Mouse (Mus musculus): ENCODE data around the gene Uvssa. TPM values are rescaled to one million over a fixed set of nuclear protein-coding genes. Genes with fewer than 3 reads are reported as not detected.

Gene Uvssa
- polyA plus RNA-seq, 1 experiment = 15.0 TPM

DNA sequence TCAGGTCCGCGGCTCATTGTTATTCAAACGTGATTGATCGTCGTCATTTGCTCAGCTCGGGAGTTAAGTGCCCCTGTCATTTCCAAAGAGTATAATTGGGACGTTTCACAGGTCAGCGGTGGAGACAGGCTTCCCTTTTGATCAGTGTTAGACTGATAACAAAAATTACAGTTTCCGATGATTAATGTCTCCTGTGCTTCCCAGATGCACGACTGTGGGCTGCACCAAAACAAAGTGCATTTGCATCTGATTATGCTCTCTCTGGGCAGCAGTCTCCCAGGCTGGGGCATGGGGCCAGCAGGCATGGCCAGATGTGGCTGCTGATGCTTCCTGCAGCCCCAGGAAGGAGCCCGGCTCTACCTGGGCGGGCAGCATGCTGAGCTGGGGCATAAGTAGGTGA lies 22.5 kb downstream of the Uvssa start:
- H3K27ac ChIP-seq (ENCODE audit: insufficient read depth, low read length) = no peak overlapping the region
- H3K4me3 ChIP-seq (ENCODE audit: insufficient read depth, low read length) = no peak overlapping the region
- H3K4me1 ChIP-seq (ENCODE audit: control insufficient read depth, insufficient read depth, low read length) = no peaks in the 10 kb centered on the region
- TF ChIP-seq POLR2A (IDR thresholded peaks at IDR 0.05; ENCODE audit: low read depth, low read length) (no peak), CTCF (IDR thresholded peaks at IDR 0.05; ENCODE audit: borderline replicate concordance, insufficient read depth, low read length) (no peak)

- Histone ChIP-seq H3K4me1 (ENCODE audit: control insufficient read depth, insufficient read depth, low read length) (no peaks in the 10 kb centered on the region), H3K4me3 (ENCODE audit: insufficient read depth, low read length) (no peak overlapping the region), H3K27ac (ENCODE audit: insufficient read depth, low read length) (no peak overlapping the region)
- TF ChIP-seq CTCF (IDR thresholded peaks at IDR 0.05; ENCODE audit: borderline replicate concordance, insufficient read depth, low read length) (no peak), POLR2A (IDR thresholded peaks at IDR 0.05; ENCODE audit: low read depth, low read length) (no peak)
These were observed 42.0 kb downstream of the Uvssa start for GRCm38 (mm10) chr5:33420313-33420712.

DNA sequence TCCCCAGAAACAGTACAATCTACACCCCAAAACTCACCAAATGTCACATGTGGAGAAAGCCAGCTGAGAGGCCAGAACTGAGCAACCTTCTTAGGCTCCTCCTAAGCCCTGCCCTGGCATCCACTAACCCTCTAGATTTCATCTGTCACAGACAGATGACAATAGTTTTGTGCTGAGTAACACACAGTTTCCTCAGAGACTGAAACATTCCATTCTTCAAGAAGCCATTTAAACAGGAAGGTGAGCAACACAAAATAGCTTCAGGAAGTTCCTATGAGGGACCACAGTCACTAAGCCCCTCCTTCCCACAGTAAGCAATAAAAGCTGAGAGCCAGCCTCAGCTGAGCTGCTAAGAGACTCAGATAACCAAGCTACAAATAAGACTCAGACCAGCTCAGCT lies 49.1 kb downstream of the Uvssa start:
- TF ChIP-seq CTCF (IDR thresholded peaks at IDR 0.05; ENCODE audit: borderline replicate concordance, insufficient read depth, low read length) (no peak), POLR2A (IDR thresholded peaks at IDR 0.05; ENCODE audit: low read depth, low read length) (no peak)
- Histone ChIP-seq H3K4me1 (ENCODE audit: control insufficient read depth, insufficient read depth, low read length) (no peaks in the 10 kb centered on the region), H3K27ac (ENCODE audit: insufficient read depth, low read length) (no peak overlapping the region), H3K4me3 (ENCODE audit: insufficient read depth, low read length) (no peak overlapping the region)

DNA sequence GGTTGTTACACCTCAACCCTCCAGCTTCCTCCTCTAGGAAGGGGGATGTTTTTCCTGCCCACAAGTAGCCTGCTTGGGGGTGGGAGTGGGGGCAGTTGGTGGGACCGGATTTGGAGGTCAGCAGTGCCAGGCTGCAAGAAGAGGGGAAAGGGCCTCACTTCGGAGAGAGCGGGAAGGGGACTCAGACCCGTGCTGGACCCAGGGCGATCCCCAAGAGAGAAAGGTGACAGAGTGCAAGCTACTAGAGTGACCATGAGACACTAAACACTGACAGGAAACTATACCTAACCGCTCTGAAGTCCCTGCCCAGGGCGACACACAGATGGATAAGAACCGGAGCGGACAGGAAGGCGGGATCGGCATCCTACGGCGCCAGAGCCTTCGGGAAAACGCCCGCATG lies 51.8 kb downstream of the Uvssa start:
- no peak overlapping the region for H3K27ac ChIP-seq (ENCODE audit: insufficient read depth, low read length)
- TF ChIP-seq POLR2A (IDR thresholded peaks at IDR 0.05; ENCODE audit: low read depth, low read length) = no peak
- TF ChIP-seq CTCF (IDR thresholded peaks at IDR 0.05; ENCODE audit: borderline replicate concordance, insufficient read depth, low read length) = no peak
- no peak overlapping the region for H3K4me3 ChIP-seq (ENCODE audit: insufficient read depth, low read length)

GRCm38 (mm10) chr5:33430511-33431172 lies 52.3 kb downstream of the Uvssa start:
- H3K27ac ChIP-seq (ENCODE audit: insufficient read depth, low read length) = no peak overlapping the region
- 0 out of 2 replicates have a peak, but pooled peaks cover 5% of the 10 kb centered on the region for H3K4me1 ChIP-seq (ENCODE audit: control insufficient read depth, insufficient read depth, low read length)
- TF ChIP-seq POLR2A (IDR thresholded peaks at IDR 0.05; ENCODE audit: low read depth, low read length) = no peak
- no peak for TF ChIP-seq CTCF (IDR thresholded peaks at IDR 0.05; ENCODE audit: borderline replicate concordance, insufficient read depth, low read length)
- no peak overlapping the region for H3K4me3 ChIP-seq (ENCODE audit: insufficient read depth, low read length)

More for the DNA sequence above, 51.8 kb downstream of the Uvssa start:
- H3K4me1 ChIP-seq (ENCODE audit: control insufficient read depth, insufficient read depth, low read length) = 0 out of 2 replicates have a peak, but pooled peaks cover 5% of the 10 kb centered on the region

DNA sequence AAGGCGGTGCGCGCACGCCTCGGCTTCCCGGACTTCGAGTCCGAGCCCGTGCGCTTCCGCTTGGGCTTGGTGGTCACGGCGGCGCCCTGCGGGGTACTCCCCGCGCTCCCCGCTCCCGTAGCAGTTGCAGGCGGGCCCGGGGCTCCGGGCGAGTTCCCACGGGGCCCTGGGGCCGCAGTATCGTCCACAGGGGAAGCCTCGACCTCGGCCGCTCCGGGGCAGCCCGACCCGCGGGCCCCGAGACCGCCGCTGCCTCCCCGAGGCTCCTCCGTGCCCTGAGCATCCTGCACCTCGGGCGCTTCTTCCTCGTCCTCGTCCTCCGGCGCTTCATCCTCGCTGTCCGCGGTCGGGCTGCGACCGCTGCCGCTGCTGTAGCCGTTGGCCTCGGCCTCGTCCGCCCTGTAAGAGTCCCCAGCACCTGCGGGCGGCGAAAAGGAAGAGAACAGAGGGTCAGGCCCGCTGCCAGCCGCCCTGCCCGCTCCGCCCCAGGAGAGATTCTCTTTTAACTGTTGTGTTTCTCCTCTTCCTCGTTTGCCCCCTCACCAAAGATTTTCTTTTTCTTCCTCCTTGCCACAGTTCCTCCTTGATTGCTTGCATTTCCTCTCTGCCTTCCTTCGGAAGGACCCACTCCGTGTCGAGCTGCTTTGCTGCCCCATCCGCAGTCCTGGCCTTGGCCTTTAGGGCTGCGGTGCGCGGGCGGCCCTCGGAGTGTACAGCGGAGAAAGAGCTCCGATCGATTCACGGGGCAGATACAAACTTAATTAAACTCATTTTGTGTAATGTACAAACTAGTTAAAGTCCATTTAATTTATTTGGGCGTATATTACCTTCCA lies 53.0 kb downstream of the Uvssa start:
- H3K4me3 ChIP-seq (ENCODE audit: insufficient read depth, low read length) = no peak overlapping the region
- H3K4me1 ChIP-seq (ENCODE audit: control insufficient read depth, insufficient read depth, low read length) = 0 out of 2 replicates have a peak, but pooled peaks cover 5% of the 10 kb centered on the region
- no peak for TF ChIP-seq POLR2A (IDR thresholded peaks at IDR 0.05; ENCODE audit: low read depth, low read length)
- TF ChIP-seq CTCF (IDR thresholded peaks at IDR 0.05; ENCODE audit: borderline replicate concordance, insufficient read depth, low read length) = no peak
- no peak overlapping the region for H3K27ac ChIP-seq (ENCODE audit: insufficient read depth, low read length)

GRCm38 (mm10) chr5:33432057-33432935 lies 53.9 kb downstream of the Uvssa start:
- no peak for TF ChIP-seq CTCF (IDR thresholded peaks at IDR 0.05; ENCODE audit: borderline replicate concordance, insufficient read depth, low read length)
- no peak for TF ChIP-seq POLR2A (IDR thresholded peaks at IDR 0.05; ENCODE audit: low read depth, low read length)
- no peak overlapping the region for H3K4me3 ChIP-seq (ENCODE audit: insufficient read depth, low read length)
- no peak overlapping the region for H3K27ac ChIP-seq (ENCODE audit: insufficient read depth, low read length)
- 0 out of 2 replicates have a peak, but pooled peaks cover 5% of the 10 kb centered on the region for H3K4me1 ChIP-seq (ENCODE audit: control insufficient read depth, insufficient read depth, low read length)

GRCm38 (mm10) chr5:33433201-33434138 lies 55.1 kb downstream of the Uvssa start, which contains the start of gene Nkx1-1:
Nkx1-1 (minus strand) TSS chr5:33433976.
- no peak within 1 kb of the TSS for H3K4me3 ChIP-seq (ENCODE audit: insufficient read depth, low read length)
- no peak within 1 kb of the TSS for H3K27ac ChIP-seq (ENCODE audit: insufficient read depth, low read length)
- TF ChIP-seq CTCF (IDR thresholded peaks at IDR 0.05; ENCODE audit: borderline replicate concordance, insufficient read depth, low read length) = no peak
- TF ChIP-seq POLR2A (IDR thresholded peaks at IDR 0.05; ENCODE audit: low read depth, low read length) = no peak
- H3K4me1 ChIP-seq (ENCODE audit: control insufficient read depth, insufficient read depth, low read length) = 0 out of 2 replicates have a peak, but pooled peaks cover 5% of the 10 kb centered on the region
